Mouse (Mus musculus) ES-Bruce4 (cell line): ENCODE data around the gene Foxb2.

ENCODE experiments used
- CTCF ChIP-seq: IDR thresholded peaks from one replicate; pipeline ENCODE4 v1.8.1; 2011; ENCODE audit warnings: low read depth, low read length
- POLR2A ChIP-seq: IDR thresholded peaks from one replicate; pipeline ENCODE4 v1.8.1; 2011; ENCODE audit warnings: low read length; ENCODE audit not compliant: insufficient read depth

DNA sequence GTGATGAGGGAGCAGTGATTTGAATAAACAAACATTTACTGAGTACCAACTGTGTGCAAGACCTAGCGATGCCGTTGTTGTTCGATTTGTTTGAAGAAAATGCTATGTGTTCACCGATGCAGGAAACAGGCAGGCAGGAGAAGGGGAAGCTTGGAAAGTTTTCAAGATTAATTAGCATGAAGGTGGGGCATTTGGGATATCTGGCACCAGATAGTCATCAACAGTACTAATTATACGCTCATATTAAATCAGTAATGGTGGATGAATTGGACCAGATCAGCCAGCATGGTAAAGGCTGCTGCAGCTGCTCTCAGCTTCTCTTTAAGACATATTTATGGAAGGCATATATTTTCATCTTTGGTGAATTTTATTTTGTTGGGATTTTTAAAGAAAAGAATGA lies 37.9 kb upstream of the Foxb2 start:
- no peak for TF ChIP-seq POLR2A
- no peak for TF ChIP-seq CTCF
